Mouse (Mus musculus) liver, postnatal 0 days (tissue): ENCODE results near the gene Tmem117.

Source experiments
- CTCF ChIP-seq: sonication (generic); IDR thresholded peaks from 2 replicates; pipeline ENCODE4 v1.5.1; 2016; ENCODE audit warnings: antibody characterized with exemption, low read depth
- EP300 ChIP-seq: IDR thresholded peaks from 2 replicates; pipeline ENCODE4 v1.6.1; 2016; ENCODE audit warnings: antibody characterized with exemption, low read depth, mild to moderate bottlenecking

- TF ChIP-seq CTCF, result no peak
- TF ChIP-seq EP300, result no peak
These were observed 366.3 kb downstream of the Tmem117 start for GRCm38 (mm10) chr15:94995352-94995751.
